Mouse (Mus musculus) gastrocnemius, adult 2 months (tissue): ENCODE results near the gene Pfdn5. TPM values are rescaled to one million over a fixed set of nuclear protein-coding genes. Genes with fewer than 3 reads are reported as not detected.
A peak's percentile ranks its signal among the peaks of the same experiment; 100 is the strongest.

Experiments
- DNase-seq: peaks from one replicate; pipeline ENCODE4 v3.0.0; 2022
- H3K27ac ChIP-seq: fragments of 200-600 bp; 2 replicates; pipeline ENCODE4 v1.8.1; 2022; ENCODE audit warnings: mild to moderate bottlenecking
- H3K4me3 ChIP-seq: fragments of 200-600 bp; 2 replicates; pipeline ENCODE4 v1.8.1; 2022; ENCODE audit warnings: mild to moderate bottlenecking, moderate library complexity
- CTCF ChIP-seq: fragments of 200-600 bp; IDR thresholded peaks from 2 replicates; pipeline ENCODE4 v1.8.1; 2022; ENCODE audit warnings: antibody characterized with exemption, mild to moderate bottlenecking, moderate library complexity
- intact Hi-C: fragments of 180-260 bp; cut with DNase I; formaldehyde crosslinking; loops from one replicate; pipeline ENCODE4 v1.15.1; 2025
- total RNA-seq, 2 experiments: library from RNA; stranded (reverse); gene quantifications; 2 replicates each; pipeline ENCODE4 v1.2.3; 2021

Gene Pfdn5
- total RNA-seq, 2 experiments from 2014 or later = 232 to 252 TPM

- peak; percentile 69 for DNase-seq
- TF ChIP-seq CTCF = no peak
- H3K27ac ChIP-seq = peak overlapping the region; percentile 78
- H3K4me3 ChIP-seq = peak overlapping the region; percentile 54
- intact Hi-C loops = no loop called here
These were observed 36.7 kb downstream of the Pfdn5 start for GRCm38 (mm10) chr15:102362648-102363047.

GRCm38 (mm10) chr15:102364678-102365077, 38.8 kb downstream of the Pfdn5 start:
- Histone ChIP-seq H3K4me3 (no peak overlapping the region), H3K27ac (no peak overlapping the region)
- DNase-seq = no peak
- intact Hi-C loops = no loop called here
- TF ChIP-seq CTCF = no peak

- H3K4me3 ChIP-seq = no peak overlapping the region
- intact Hi-C loops = no loop called here
These were observed 40.3 kb downstream of the Pfdn5 start for GRCm38 (mm10) chr15:102366238-102366637.

GRCm38 (mm10) chr15:102366733-102367344, 40.9 kb downstream of the Pfdn5 start, which contains the start of gene Sp7:
TSS of gene Sp7 (minus strand) at chr15:102367182.
- TF ChIP-seq CTCF = no peak
- H3K4me3 ChIP-seq = no peak within 1 kb of the TSS
- intact Hi-C loops = no loop called here

More at GRCm38 (mm10) chr15:102366238-102366637, 40.3 kb downstream of the Pfdn5 start:
- TF ChIP-seq CTCF = no peak
- H3K27ac ChIP-seq = no peak overlapping the region
- no peak for DNase-seq

GRCm38 (mm10) chr15:102369972-102370371, 44.1 kb downstream of the Pfdn5 start:
- intact Hi-C loops = no loop called here
- Histone ChIP-seq H3K27ac (no peak overlapping the region), H3K4me3 (no peak overlapping the region)
- no peak for TF ChIP-seq CTCF
- DNase-seq = no peak

More at GRCm38 (mm10) chr15:102366733-102367344, 40.9 kb downstream of the Pfdn5 start, which contains the start of gene Sp7:
- no peak within 1 kb of the TSS for H3K27ac ChIP-seq
- no peak for DNase-seq

- Histone ChIP-seq H3K4me3 (no peak overlapping the region), H3K27ac (no peak overlapping the region)
- no peak for DNase-seq
- intact Hi-C loops = no loop called here
- no peak for TF ChIP-seq CTCF
These were observed 44.8 kb downstream of the Pfdn5 start for GRCm38 (mm10) chr15:102370727-102371126.

- peak; percentile 83 for DNase-seq
- peak overlapping the region; percentile 95 for H3K4me3 ChIP-seq
- no peak for TF ChIP-seq CTCF
- intact Hi-C loops = loop anchor here (2.0 to 5.0 kb wide), 3 partner anchors 22 to 139 kb away; no protein-coding TSS in a partner anchor
- peak overlapping the region; percentile 95 for H3K27ac ChIP-seq
These were observed 50.7 kb downstream of the Pfdn5 start for GRCm38 (mm10) chr15:102376453-102377162.

- TF ChIP-seq CTCF = no peak; the same call in 1 of the 2 replicates
- Histone ChIP-seq H3K4me3 (peak overlapping the region; percentile 95), H3K27ac (peak overlapping the region; percentile 95)
- DNase-seq = peak; percentile 93
- intact Hi-C loops = loop anchor here (2.0 to 5.0 kb wide), 3 partner anchors 22 to 140 kb away; no protein-coding TSS in a partner anchor
These were observed 51.2 kb downstream of the Pfdn5 start for GRCm38 (mm10) chr15:102377163-102377543.

GRCm38 (mm10) chr15:102377810-102378262, 51.9 kb downstream of the Pfdn5 start:
- peak overlapping the region; percentile 95 for H3K4me3 ChIP-seq
- peak; percentile 78 for DNase-seq
- intact Hi-C loops = loop anchor here (2.0 to 5.0 kb wide), 3 partner anchors 21 to 141 kb away; no protein-coding TSS in a partner anchor
- peak overlapping the region; percentile 95 for H3K27ac ChIP-seq
- TF ChIP-seq CTCF = no peak

Other genes starting within 250 kb of the Pfdn5 start
- gene Tns2, start 225.7 kb upstream of the Pfdn5 start, total RNA-seq = 10 to 100 TPM; 39.1 to 44.1 TPM
- 1 to 10 TPM; 4.4 to 5.8 TPM for gene Spryd3, start 189.9 kb upstream of the Pfdn5 start, total RNA-seq
- 10 to 100 TPM; 34.3 to 87.7 TPM for gene Igfbp6, start 181.8 kb upstream of the Pfdn5 start, total RNA-seq
- under 1 TPM in 1 of 2 experiments, not detected in 1; 0.14 TPM for gene Soat2, start 175.6 kb upstream of the Pfdn5 start, total RNA-seq
- 10 to 100 TPM; 26.8 to 29.6 TPM for gene Zfp740, start 122.9 kb upstream of the Pfdn5 start, total RNA-seq
- gene Csad, start 121.4 kb upstream of the Pfdn5 start, total RNA-seq = 1 to 10 TPM; 5.8 to 8.8 TPM
- gene Itgb7, start 94.2 kb upstream of the Pfdn5 start, total RNA-seq = 1 to 10 TPM; 1.2 to 1.3 TPM
- gene Rarg, start 68.6 kb upstream of the Pfdn5 start, total RNA-seq = 10 to 100 TPM in 1 of 2 experiments, 1 to 10 TPM in 1; 9.9 to 11.9 TPM
- not detected for gene Gm9918, start 55.6 kb upstream of the Pfdn5 start, total RNA-seq
- 10 to 100 TPM; 14.2 TPM for gene Mfsd5, start 46.7 kb upstream of the Pfdn5 start, total RNA-seq
- under 1 TPM; 0.06 to 0.31 TPM for gene Espl1, start 29.9 kb upstream of the Pfdn5 start, total RNA-seq
- gene Myg1, start 5.6 kb downstream of the Pfdn5 start, total RNA-seq = 10 to 100 TPM; 15.6 to 16.0 TPM
- 1 to 10 TPM; 5.7 to 7.8 TPM for gene Aaas, start 24.7 kb downstream of the Pfdn5 start, total RNA-seq
- not detected for gene Sp7, start 41.1 kb downstream of the Pfdn5 start, total RNA-seq
- 10 to 100 TPM; 23.0 to 25.1 TPM for gene Sp1, start 80.0 kb downstream of the Pfdn5 start, total RNA-seq
- 1 to 10 TPM; 7.2 to 9.5 TPM for gene Amhr2, start 119.3 kb downstream of the Pfdn5 start, total RNA-seq
- gene Prr13, start 132.9 kb downstream of the Pfdn5 start, total RNA-seq = 10 to 100 TPM; 17.3 to 18.2 TPM
- gene Pcbp2, start 144.4 kb downstream of the Pfdn5 start, total RNA-seq = 100 to 1,000 TPM; 401 to 459 TPM
- gene Gm10337, start 177.6 kb downstream of the Pfdn5 start, total RNA-seq = not detected
- 1 to 10 TPM; 1.3 to 1.6 TPM for gene Map3k12, start 190.9 kb downstream of the Pfdn5 start, total RNA-seq
- gene Tarbp2, start 192.1 kb downstream of the Pfdn5 start, total RNA-seq = 10 to 100 TPM; 33.0 to 37.0 TPM
- gene Npff, start 198.8 kb downstream of the Pfdn5 start, total RNA-seq = 1 to 10 TPM; 2.6 TPM